Mouse (Mus musculus): Measurements from ENCODE around the gene Gm3417. TPM values are rescaled to one million over a fixed set of nuclear protein-coding genes. Genes with fewer than 3 reads are reported as not detected.
"Not testable (repeated sequence)": the region's sequence is repeated elsewhere in the genome, so short reads cannot be mapped to it uniquely, and the experiment has no call there.

The Gm3417 gene
- polyA plus RNA-seq, 1 experiment = 1.0 TPM

DNA sequence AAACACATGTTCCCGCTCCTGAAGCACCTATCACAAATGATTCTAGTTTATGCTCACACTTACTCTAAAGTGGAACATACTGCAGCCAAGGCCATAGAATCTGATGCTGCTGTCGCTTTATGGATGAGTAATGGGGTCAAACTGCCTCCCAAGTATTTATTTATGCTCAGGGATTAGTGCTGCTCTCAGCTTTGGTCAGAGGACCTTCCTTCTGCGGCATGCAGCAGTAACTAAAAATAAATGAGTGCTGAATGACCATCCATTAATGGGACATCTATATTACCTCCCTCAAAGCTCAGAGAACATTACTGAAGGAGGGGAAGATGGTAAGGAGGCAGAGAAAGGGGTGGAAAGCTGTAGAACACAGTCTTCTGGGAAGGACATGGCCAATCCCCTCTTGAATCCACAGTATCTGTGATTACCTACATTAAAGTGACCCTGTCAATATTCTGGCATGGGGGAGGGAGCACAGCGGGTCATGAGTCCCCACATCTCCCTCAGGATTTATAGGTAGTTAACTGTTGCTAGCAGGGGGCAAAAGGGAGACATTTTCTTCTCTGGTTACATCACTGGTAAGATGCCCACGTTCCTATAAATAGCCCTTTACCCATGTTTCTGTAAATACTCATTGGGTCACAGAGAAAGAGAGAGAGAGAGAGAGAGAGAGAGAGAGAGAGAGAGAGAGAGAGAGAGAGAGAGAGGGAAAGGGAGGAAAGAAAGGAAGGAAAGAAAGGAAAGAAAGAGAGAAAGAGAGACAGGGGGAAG, 42.6 kb downstream of the Gm3417 start:
- DNase-seq = no peak
- no peaks in the 10 kb centered on the region for H3K4me1 ChIP-seq (ENCODE audit: control insufficient read depth, insufficient read depth, low read length)
- TF ChIP-seq POLR2A (IDR thresholded peaks at IDR 0.05; ENCODE audit: low read depth, low read length) (no peak), CTCF (conservative IDR thresholded peaks at IDR 0.05; ENCODE audit: insufficient read depth, insufficient read length, low read depth, low read length) (no peak)
- H3K27me3 ChIP-seq (replicated peaks; ENCODE audit: control insufficient read depth, insufficient read depth, low read length) = no peaks in the 10 kb centered on the region
- WGBS = 52% methylated on average over 5 of the region's 5 CpGs
- H3K27ac ChIP-seq (ENCODE audit: insufficient read depth, low read depth, low read length) = no peak overlapping the region
- H3K36me3 ChIP-seq (ENCODE audit: control insufficient read depth, insufficient read depth, low read length) = no peaks in the 10 kb centered on the region
- no peak overlapping the region for H3K4me3 ChIP-seq (ENCODE audit: insufficient read depth, low read depth, low read length)

DNA sequence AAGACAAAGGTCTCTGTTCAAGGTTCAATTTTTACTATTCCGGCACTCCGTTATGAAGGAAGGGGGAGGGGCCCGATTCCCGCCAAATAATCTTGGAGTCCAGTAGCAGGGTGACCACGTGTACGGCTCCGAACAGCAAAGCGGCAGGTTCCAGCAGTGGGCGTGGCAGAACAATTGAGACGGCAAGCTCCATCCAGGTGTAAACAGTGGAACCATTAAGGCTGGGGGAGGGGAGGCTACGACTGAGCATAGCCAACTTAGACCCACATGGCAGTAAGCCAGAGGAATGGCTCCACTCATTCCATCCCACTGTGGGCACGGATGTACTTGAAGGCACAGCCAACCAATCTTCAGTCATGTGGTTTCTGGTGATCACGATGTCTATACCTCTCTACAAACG, 43.3 kb downstream of the Gm3417 start:
- H3K27me3 ChIP-seq (replicated peaks; ENCODE audit: control insufficient read depth, insufficient read depth, low read length); H3K36me3 ChIP-seq (ENCODE audit: control insufficient read depth, insufficient read depth, low read length); DNase-seq; H3K27ac ChIP-seq (ENCODE audit: insufficient read depth, low read depth, low read length); H3K4me3 ChIP-seq (ENCODE audit: insufficient read depth, low read depth, low read length); H3K4me1 ChIP-seq (ENCODE audit: control insufficient read depth, insufficient read depth, low read length): not testable (repeated sequence)
- WGBS = 70% methylated on average over 14 of the region's 14 CpGs

DNA sequence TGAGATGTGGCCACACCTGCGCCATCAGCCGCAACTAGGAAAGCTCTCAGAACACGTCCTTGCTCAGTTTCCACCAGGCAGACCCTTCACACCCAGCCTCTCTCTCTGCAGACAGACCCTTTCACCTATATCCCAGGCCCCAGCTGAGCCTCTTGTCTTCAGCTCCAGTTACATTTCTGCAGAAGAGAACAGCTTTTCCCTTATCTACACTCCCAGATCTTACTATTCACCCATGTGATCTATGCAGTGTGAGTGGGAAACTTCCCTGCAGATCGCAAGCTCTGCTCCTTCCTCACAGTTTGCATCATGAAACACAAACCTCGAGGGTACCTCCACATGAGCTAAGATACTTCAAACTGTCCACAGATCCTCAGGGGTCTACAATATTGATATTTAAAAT, 47.1 kb downstream of the Gm3417 start:
- H3K27me3 ChIP-seq (replicated peaks; ENCODE audit: control insufficient read depth, insufficient read depth, low read length) = no peaks in the 10 kb centered on the region
- no peak overlapping the region for H3K4me3 ChIP-seq (ENCODE audit: insufficient read depth, low read depth, low read length)
- DNase-seq = no peak
- no peaks in the 10 kb centered on the region for H3K36me3 ChIP-seq (ENCODE audit: control insufficient read depth, insufficient read depth, low read length)
- no peak overlapping the region for H3K27ac ChIP-seq (ENCODE audit: insufficient read depth, low read depth, low read length)
- H3K4me1 ChIP-seq (ENCODE audit: control insufficient read depth, insufficient read depth, low read length) = no peaks in the 10 kb centered on the region
- TF ChIP-seq POLR2A (IDR thresholded peaks at IDR 0.05; ENCODE audit: low read depth, low read length) (no peak), CTCF (conservative IDR thresholded peaks at IDR 0.05; ENCODE audit: insufficient read depth, insufficient read length, low read depth, low read length) (no peak)
- 82% methylated on average over 5 of the region's 5 CpGs for whole genome bisulfite sequencing

DNA sequence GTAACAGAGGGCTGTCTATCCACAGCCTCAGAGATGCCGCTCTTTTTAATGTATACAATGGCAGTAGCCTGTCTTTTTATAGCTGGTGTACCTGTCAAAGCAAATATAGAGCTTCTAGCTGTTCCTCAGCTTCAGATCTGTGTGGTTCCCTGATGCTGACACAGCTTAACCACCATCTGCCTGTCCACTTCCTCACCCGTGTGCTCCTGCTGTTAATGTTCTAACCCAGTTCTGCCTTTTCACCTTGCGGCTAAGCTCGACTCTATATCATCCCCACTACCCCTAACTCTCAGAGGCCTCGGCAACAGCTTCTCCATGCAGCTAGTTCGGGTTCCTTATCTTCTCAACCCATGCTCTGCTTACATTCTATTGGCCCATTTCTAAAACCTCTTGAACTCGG, 47.9 kb downstream of the Gm3417 start:
- Histone ChIP-seq H3K27me3 (replicated peaks; ENCODE audit: control insufficient read depth, insufficient read depth, low read length) (no peaks in the 10 kb centered on the region), H3K27ac (ENCODE audit: insufficient read depth, low read depth, low read length) (no peak overlapping the region), H3K36me3 (ENCODE audit: control insufficient read depth, insufficient read depth, low read length) (no peaks in the 10 kb centered on the region), H3K4me3 (ENCODE audit: insufficient read depth, low read depth, low read length) (no peak overlapping the region), H3K4me1 (ENCODE audit: control insufficient read depth, insufficient read depth, low read length) (no peaks in the 10 kb centered on the region)
- 79% methylated on average over 7 of the region's 7 CpGs for whole genome bisulfite sequencing
- TF ChIP-seq POLR2A (IDR thresholded peaks at IDR 0.05; ENCODE audit: low read depth, low read length) (no peak), CTCF (conservative IDR thresholded peaks at IDR 0.05; ENCODE audit: insufficient read depth, insufficient read length, low read depth, low read length) (no peak)
- no peak for DNase-seq

DNA sequence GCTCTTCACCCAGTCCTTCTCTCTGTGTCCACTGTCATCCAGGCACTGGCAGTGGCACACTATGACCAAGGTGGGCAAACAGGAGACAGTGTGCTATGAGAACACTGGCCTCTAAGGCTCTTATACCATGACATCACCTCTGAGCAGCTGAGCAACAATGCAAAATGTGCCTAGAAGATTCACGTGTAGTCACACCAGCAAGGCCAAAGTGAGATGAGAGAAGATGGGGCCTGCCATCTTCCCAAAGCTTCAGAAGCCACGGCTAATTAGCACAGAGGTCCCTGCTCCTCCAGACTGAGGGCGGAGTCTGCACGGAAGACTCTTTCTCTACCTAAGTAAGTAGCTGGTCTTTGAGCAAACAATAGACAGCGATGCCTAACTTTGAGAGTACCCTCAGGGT, 50.0 kb downstream of the Gm3417 start:
- DNase-seq = no peak
- TF ChIP-seq POLR2A (IDR thresholded peaks at IDR 0.05; ENCODE audit: low read depth, low read length) (no peak), CTCF (conservative IDR thresholded peaks at IDR 0.05; ENCODE audit: insufficient read depth, insufficient read length, low read depth, low read length) (no peak)
- no peaks in the 10 kb centered on the region for H3K36me3 ChIP-seq (ENCODE audit: control insufficient read depth, insufficient read depth, low read length)
- WGBS = 71% methylated on average over 5 of the region's 5 CpGs
- no peaks in the 10 kb centered on the region for H3K4me1 ChIP-seq (ENCODE audit: control insufficient read depth, insufficient read depth, low read length)
- no peaks in the 10 kb centered on the region for H3K27me3 ChIP-seq (replicated peaks; ENCODE audit: control insufficient read depth, insufficient read depth, low read length)
- H3K4me3 ChIP-seq (ENCODE audit: insufficient read depth, low read depth, low read length) = no peak overlapping the region
- no peak overlapping the region for H3K27ac ChIP-seq (ENCODE audit: insufficient read depth, low read depth, low read length)

DNA sequence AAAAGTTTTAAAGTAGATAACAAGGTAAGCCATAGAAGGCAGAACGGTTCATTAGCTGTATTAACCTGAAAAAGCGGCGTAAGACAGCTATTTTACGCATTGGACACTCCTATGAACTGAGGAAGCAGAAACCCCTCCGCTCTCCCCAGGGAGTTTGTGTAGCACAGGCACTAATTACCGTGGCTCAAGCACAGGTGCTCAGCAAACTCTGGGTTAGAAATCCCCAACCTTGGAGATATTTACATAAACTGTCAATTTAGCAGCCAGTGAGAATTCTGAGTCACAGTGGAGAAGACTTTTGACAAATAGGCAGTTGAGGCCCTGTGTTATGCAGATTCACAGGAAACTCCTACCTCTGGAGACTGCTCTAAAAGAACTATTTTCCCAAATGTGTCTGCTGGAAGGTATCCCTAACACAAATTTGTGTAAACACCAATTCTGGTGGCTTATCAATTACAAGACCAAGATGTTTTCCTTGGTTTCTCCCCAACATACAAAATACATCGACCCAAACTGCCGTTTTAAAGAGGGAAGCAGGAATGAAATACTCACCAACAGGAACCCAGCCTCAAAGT, 50.9 kb downstream of the Gm3417 start:
- H3K27me3 ChIP-seq (replicated peaks; ENCODE audit: control insufficient read depth, insufficient read depth, low read length) = no peaks in the 10 kb centered on the region
- 78% methylated on average over 8 of the region's 8 CpGs for WGBS
- TF ChIP-seq POLR2A (IDR thresholded peaks at IDR 0.05; ENCODE audit: low read depth, low read length) = no peak

DNA sequence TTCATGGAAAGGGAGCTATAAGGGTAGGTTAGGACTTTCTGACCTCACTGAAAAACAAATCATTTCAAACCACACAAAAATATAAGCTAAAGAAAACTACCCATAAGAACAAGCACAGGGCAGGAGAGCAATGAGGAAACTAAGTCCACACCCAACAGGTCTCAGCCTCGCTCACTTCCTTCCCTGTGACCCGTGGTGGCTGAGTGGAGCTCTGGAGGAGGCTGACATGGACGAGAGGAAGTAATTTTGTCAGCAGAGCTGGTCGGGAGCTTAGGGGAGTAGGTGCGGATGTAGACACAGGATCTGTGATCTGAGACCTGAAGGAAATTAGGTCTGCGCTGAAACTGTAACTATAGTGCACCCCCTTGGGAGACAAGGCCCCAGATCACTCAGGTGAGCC, 57.0 kb downstream of the Gm3417 start:
- Histone ChIP-seq H3K27me3 (replicated peaks; ENCODE audit: control insufficient read depth, insufficient read depth, low read length) (no peaks in the 10 kb centered on the region), H3K36me3 (ENCODE audit: control insufficient read depth, insufficient read depth, low read length) (no peaks in the 10 kb centered on the region), H3K4me1 (ENCODE audit: control insufficient read depth, insufficient read depth, low read length) (no peaks in the 10 kb centered on the region), H3K27ac (ENCODE audit: insufficient read depth, low read depth, low read length) (no peak overlapping the region), H3K4me3 (ENCODE audit: insufficient read depth, low read depth, low read length) (no peak overlapping the region)
- WGBS = 32% methylated on average over 6 of the region's 6 CpGs
- DNase-seq = no peak
- TF ChIP-seq POLR2A (IDR thresholded peaks at IDR 0.05; ENCODE audit: low read depth, low read length) (no peak), CTCF (conservative IDR thresholded peaks at IDR 0.05; ENCODE audit: insufficient read depth, insufficient read length, low read depth, low read length) (no peak)

More for the DNA sequence above, 50.9 kb downstream of the Gm3417 start:
- Histone ChIP-seq H3K36me3 (ENCODE audit: control insufficient read depth, insufficient read depth, low read length) (no peaks in the 10 kb centered on the region), H3K4me3 (ENCODE audit: insufficient read depth, low read depth, low read length) (no peak overlapping the region), H3K4me1 (ENCODE audit: control insufficient read depth, insufficient read depth, low read length) (no peaks in the 10 kb centered on the region), H3K27ac (ENCODE audit: insufficient read depth, low read depth, low read length) (no peak overlapping the region)
- no peak for DNase-seq

All from kidney, adult 2 months (tissue).